Mouse (Mus musculus): ENCODE data around the gene Tmem129.

DNA sequence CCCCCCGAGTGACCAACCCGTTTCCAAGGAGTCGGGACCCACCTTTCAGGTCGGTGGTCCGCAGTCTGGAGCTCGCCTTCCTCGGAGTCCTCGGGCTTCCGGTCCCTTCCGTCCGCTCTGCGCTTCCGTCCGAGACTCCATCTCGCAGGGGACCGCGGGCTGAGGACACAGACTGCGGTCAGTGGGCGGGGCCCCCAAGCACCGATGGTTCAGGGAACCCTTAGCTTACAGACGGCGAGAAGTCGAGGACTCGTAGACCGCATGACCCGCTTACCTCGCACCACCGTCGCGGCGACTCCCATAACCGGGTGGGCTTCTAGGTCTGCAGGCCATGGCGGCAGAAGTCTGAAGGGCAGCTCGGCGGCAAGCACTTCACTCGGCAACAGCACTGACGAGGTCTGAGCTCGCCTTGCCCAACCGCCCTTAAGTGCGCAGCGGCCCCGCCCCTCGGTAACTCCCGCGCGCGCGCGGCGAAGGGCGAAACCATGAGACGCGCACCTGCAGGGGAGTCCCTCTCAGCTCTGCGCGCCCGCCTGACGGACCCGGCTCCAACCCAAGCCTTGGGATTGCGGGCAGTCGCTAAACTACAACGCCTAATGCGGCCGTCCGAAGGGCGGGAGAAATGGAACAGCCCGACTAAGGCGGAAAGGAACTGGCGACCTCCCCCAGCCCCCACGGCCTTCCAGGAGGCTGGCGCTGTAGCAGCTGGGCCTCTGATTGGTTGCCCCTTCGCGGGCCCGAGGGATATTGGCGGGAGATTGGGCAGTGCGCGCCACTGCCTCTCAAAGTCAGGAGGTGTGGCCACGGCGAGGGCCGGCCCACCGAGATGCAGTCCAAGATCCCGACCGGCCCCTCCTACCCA lies 6.1 kb downstream of the Tmem129 start, which contains the start of gene Slbp:
- TF ChIP-seq HCFC1 (IDR thresholded peaks at IDR 0.05; ENCODE audit: borderline replicate concordance, insufficient read depth, low read length) = peak; percentile 76; the same call in 1 of the 2 replicates
- no peak for TF ChIP-seq MAFK (IDR thresholded peaks at IDR 0.05; ENCODE audit: insufficient read depth, low read depth, low read length)
- no peak for TF ChIP-seq CHD2 (IDR thresholded peaks at IDR 0.05; ENCODE audit: low read depth, low read length)
- TF ChIP-seq ZNF384 (IDR thresholded peaks at IDR 0.05; ENCODE audit: low read depth, low read length) = no peak
